Mouse (Mus musculus): ENCODE measurements around the gene Bicc1.

- TF ChIP-seq CTCF (IDR thresholded peaks at IDR 0.05; ENCODE audit: low read depth, low read length), result no peak
- TF ChIP-seq TAL1 (conservative IDR thresholded peaks at IDR 0.05; ENCODE audit: low read depth, low read length), result no peak
- TF ChIP-seq GATA1 (IDR thresholded peaks at IDR 0.05; ENCODE audit: borderline replicate concordance, low read length), result no peak
- TF ChIP-seq POLR2AphosphoS5 (IDR thresholded peaks at IDR 0.05; ENCODE audit: insufficient replicate concordance, low read depth, low read length), result no peak
These were observed 29.2 kb downstream of the Bicc1 start for GRCm38 (mm10) chr10:71130261-71130660.

Measured in G1E (cell line).